Mouse (Mus musculus): ENCODE measurements around the gene Tsr3. TPM values are rescaled to one million over a fixed set of nuclear protein-coding genes. Genes with fewer than 3 reads are reported as not detected.

Gene Tsr3
- total RNA-seq, 2 experiments from 2014 or later = 21.0 to 21.3 TPM

Small RNAs within 50 kb of the gene (microRNA-seq; reads per million reads assigned to microRNA genes)
- gene Mir3547 = 0.75 to 1.9 reads per million in 2 experiments

Other genes with a start within 250 kb of the Tsr3 start
- 1 to 10 TPM; 9.1 to 9.9 TPM for gene Cramp1l, start 224.4 kb upstream of the Tsr3 start, total RNA-seq (2021)
- gene Ift140, start 224.1 kb upstream of the Tsr3 start, total RNA-seq (2021) = 1 to 10 TPM; 6.3 to 7.3 TPM
- 10 to 100 TPM; 16.0 to 16.5 TPM for gene Tmem204, start 156.6 kb upstream of the Tsr3 start, total RNA-seq (2021)
- 10 to 100 TPM; 13.0 to 16.1 TPM for gene Telo2, start 124.2 kb upstream of the Tsr3 start, total RNA-seq (2021)
- gene Ptx4, start 119.4 kb upstream of the Tsr3 start, total RNA-seq (2021) = 1 to 10 TPM; 7.3 to 8.7 TPM
- gene Clcn7, start 106.8 kb upstream of the Tsr3 start, total RNA-seq (2021) = 10 to 100 TPM; 14.0 to 20.0 TPM
- gene Ccdc154, start 77.7 kb upstream of the Tsr3 start, total RNA-seq (2021) = under 1 TPM; 0.09 TPM
- gene Gm38655, start 64.7 kb upstream of the Tsr3 start, total RNA-seq (2021) = not detected
- 10 to 100 TPM; 12.3 to 12.4 TPM for gene BC003965, start 55.6 kb upstream of the Tsr3 start, total RNA-seq (2021)
- 1 to 10 TPM; 6.8 to 8.0 TPM for gene Unkl, start 51.8 kb upstream of the Tsr3 start, total RNA-seq (2021)
- 10 to 100 TPM; 13.1 to 13.5 TPM for gene Gnptg, start within 50 bp of the Tsr3 start, total RNA-seq (2021)
- under 1 TPM; 0.26 to 0.59 TPM for gene Baiap3, start 16.2 kb downstream of the Tsr3 start, total RNA-seq (2021)
- gene Ube2i, start 34.5 kb downstream of the Tsr3 start, total RNA-seq (2021) = 100 to 1,000 TPM; 113 to 136 TPM
- gene Prss34, start 58.2 kb downstream of the Tsr3 start, total RNA-seq (2021) = 1 to 10 TPM; 5.0 to 5.2 TPM
- gene Prss28, start 68.5 kb downstream of the Tsr3 start, total RNA-seq (2021) = not detected
- gene Prss29, start 78.5 kb downstream of the Tsr3 start, total RNA-seq (2021) = not detected
- 1 to 10 TPM; 7.2 to 8.4 TPM for gene Tpsab1, start 105.4 kb downstream of the Tsr3 start, total RNA-seq (2021)
- gene Tpsb2, start 126.1 kb downstream of the Tsr3 start, total RNA-seq (2021) = 10 to 100 TPM; 21.3 to 26.2 TPM
- gene Tpsg1, start 129.1 kb downstream of the Tsr3 start, total RNA-seq (2021) = not detected
- 1 to 10 TPM; 3.2 to 7.0 TPM for gene Cacna1h, start 193.6 kb downstream of the Tsr3 start, total RNA-seq (2021)
- gene Tekt4, start 214.4 kb downstream of the Tsr3 start, total RNA-seq (2021) = not detected

All from gastrocnemius, postnatal 10 days (tissue).